ENCODE assay signal across 9 mouse cellular contexts in the genomic region with DNA sequence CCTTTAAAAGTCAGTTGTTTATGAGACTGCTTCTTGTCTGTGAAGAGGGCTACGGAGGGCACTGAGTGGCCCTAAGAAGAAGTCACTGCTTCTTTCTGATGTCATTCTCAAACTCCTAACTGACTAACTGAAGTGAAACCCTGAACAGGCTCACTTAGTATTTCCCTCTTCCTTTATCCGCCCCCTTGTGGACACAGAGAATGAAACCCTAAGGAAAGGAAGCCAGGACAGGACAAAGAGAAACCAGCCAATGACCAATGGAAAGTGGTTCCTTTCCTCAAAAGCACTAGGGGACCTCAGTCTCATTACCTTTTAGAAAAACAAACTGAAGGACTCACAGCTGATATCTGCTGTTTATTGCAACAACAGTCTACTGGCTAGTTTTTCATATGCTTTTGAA. TPM values are rescaled to one million over a fixed set of nuclear protein-coding genes. Genes with fewer than 3 reads are reported as not detected.
A peak's percentile ranks its signal among the peaks of the same experiment; 100 is the strongest.
DNase-seq lines count a peak whose midpoint lies in the region; ATAC-seq and TF ChIP-seq lines count a peak whose summit lies in the region.
"Had no signal": no experiment of that assay in that cellular context is flagged by ENCODE, and none has a peak within 500 bp of the region (broad histone marks: within the 10 kb centered on the region; RNA-seq: fewer than 3 reads in every experiment).

No protein-coding gene starts in this region.

- intact Hi-C loops in gastrocnemius, adult 2 months (cut with DNase I): loop anchor here (1.0 kb wide), 1 partner anchor 86 kb away; no protein-coding TSS in a partner anchor

- no peak overlapping the region for H3K4me3 ChIP-seq in gastrocnemius, adult 2 months
- H3K4me3 ChIP-seq: limb, embryonic 15.5 days had no signal

- no peak overlapping the region for H3K27ac ChIP-seq in gastrocnemius, adult 2 months
- H3K27ac ChIP-seq: limb, embryonic 15.5 days had no signal

- DNase-seq in gastrocnemius, adult 2 months: no peak
- DNase-seq in gastrocnemius, adult 8-10 months (ENCODE audit: low spot score in 2 of 2): no peak
- DNase-seq in right cerebral cortex, postnatal 14 days: peak; percentile 21
- no peak for DNase-seq in right cerebral cortex, postnatal 25 days
- DNase-seq in c-Kit-positive CD71-negative TER-119-negative erythroid progenitor cells, embryonic 14.5 days (ENCODE audit: low read depth): peak; percentile 65
- peak; percentile 84 for DNase-seq in lung, postnatal 10 days
- DNase-seq in ovary, adult 18-20 months (ENCODE audit: low spot score): no peak

- peak; percentile 67 for TF ChIP-seq CTCF in gastrocnemius, adult 2 months (IDR thresholded peaks at IDR 0.05)

- peak; percentile 60 for ATAC-seq in inflammation-experienced regulatory T-cells, adult 6 months

RNA-seq across cellular contexts. Expression of a gene that starts 45.7 kb away (rescaled TPM):
- total RNA-seq in gastrocnemius, adult 2 months (2021): 10 to 100 TPM in 1 of 2 experiments, 1 to 10 TPM in 1; 8.4 to 17.8 TPM
- 10 to 100 TPM; 10.0 to 11.7 (median 10.7) TPM for total RNA-seq in gastrocnemius, adult 8-10 months (2022)
- 10 to 100 TPM; 24.6 to 32.2 (median 29.7) TPM for polyA plus RNA-seq in inflammation-experienced regulatory T-cells, adult 6 months (2017; shearing (Covaris generic))

RNA-seq across cellular contexts. Expression of a gene that starts 48.1 kb away (rescaled TPM):
- 10 to 100 TPM; 36.1 to 37.1 TPM for total RNA-seq in gastrocnemius, adult 2 months (2021)
- total RNA-seq in gastrocnemius, adult 8-10 months (2022): 10 to 100 TPM; 43.7 to 52.2 (median 47.1) TPM
- 100 to 1,000 TPM in 2 of 3 experiments, 10 to 100 TPM in 1; 90.1 to 134 (median 126) TPM for polyA plus RNA-seq in inflammation-experienced regulatory T-cells, adult 6 months (2017; shearing (Covaris generic))

Comparison
In these comparisons a context has a peak if more than half of its experiments do, and no peak if none do; other contexts are left out.
1. DNase-seq: peak in right cerebral cortex, postnatal 14 days (single experiment), c-Kit-positive CD71-negative TER-119-negative erythroid progenitor cells, embryonic 14.5 days (single experiment) and lung, postnatal 10 days (single experiment); none in gastrocnemius, adult 2 months (single experiment), gastrocnemius, adult 8-10 months (0 of 2), right cerebral cortex, postnatal 25 days (single experiment) and ovary, adult 18-20 months (single experiment).